Mouse (Mus musculus) stomach, embryonic 14.5 days (tissue): ENCODE results near the gene Adora1. TPM values are rescaled to one million over a fixed set of nuclear protein-coding genes. Genes with fewer than 3 reads are reported as not detected.

Source experiments
- ATAC-seq: fragments of 200-750 bp; cut with Nextera tagmentation; 2 replicates; pipeline ENCODE4 v1.8.0; 2017; ENCODE audit warnings: low read depth, moderate TSS enrichment; ENCODE audit not compliant: insufficient number of reproducible peaks, insufficient read depth, low FRiP score
- H3K27ac ChIP-seq: fragments of 300-500 bp; sonication (generic); 2 replicates; pipeline ENCODE4 v1.5.1; 2014; ENCODE audit warnings: mild to moderate bottlenecking, low read length, moderate library complexity, mixed read lengths
- H3K27me3 ChIP-seq: fragments of 300-500 bp; sonication (generic); 2 replicates; pipeline ENCODE4 v1.6.1; 2014; ENCODE audit warnings: low read length, control low read depth, mixed read lengths; ENCODE audit not compliant: control insufficient read depth, insufficient read depth
- H3K36me3 ChIP-seq: fragments of 300-500 bp; sonication (generic); 2 replicates; pipeline ENCODE4 v1.6.1; 2014; ENCODE audit warnings: mild to moderate bottlenecking, control low read depth, low read length, moderate library complexity, mixed read lengths; ENCODE audit not compliant: control insufficient read depth, insufficient read depth
- H3K4me1 ChIP-seq: fragments of 300-500 bp; sonication (generic); 2 replicates; pipeline ENCODE4 v1.6.1; 2014; ENCODE audit warnings: low read length, control low read depth, mixed read lengths; ENCODE audit not compliant: control insufficient read depth, insufficient read depth
- H3K4me2 ChIP-seq: fragments of 300-500 bp; sonication (generic); replicated peaks from 2 replicates; pipeline ENCODE4 v1.6.1; 2014; ENCODE audit warnings: low read depth, low read length, control low read depth
- H3K4me3 ChIP-seq: fragments of 300-500 bp; sonication (generic); 2 replicates; pipeline ENCODE4 v1.5.1; 2014; ENCODE audit warnings: low read depth, low read length, control low read depth
- H3K9ac ChIP-seq: fragments of 300-500 bp; sonication (generic); replicated peaks from 2 replicates; pipeline ENCODE4 v1.6.1; 2014; ENCODE audit warnings: low read depth, mild to moderate bottlenecking, control low read depth, low read length, moderate library complexity, mixed read lengths
- H3K9me3 ChIP-seq: fragments of 300-500 bp; sonication (generic); 2 replicates; pipeline ENCODE4 v1.6.1; 2016; ENCODE audit warnings: low read depth, low read length, control low read depth; ENCODE audit not compliant: control insufficient read depth
- WGBS: fragments of 180-500 bp; shearing (Covaris S2); extraction: QIAGEN DNeasy Blood & Tissue Kit; methylation state at CpG from one replicate; pipeline ENCODE4 v1.1.7; 2014; 5-methylcytosine and 5-hydroxymethylcytosine counted together
- polyA plus RNA-seq: library from polyadenylated mRNA; unstranded; fragments of >200 nt; fragmentation: Nextera tagmentation; extraction: Ambion mirVana; gene quantifications from 2 replicates; pipeline ENCODE4 v1.2.1, GENCODE M21; 2014

The Adora1 gene
- polyA plus RNA-seq, 1 experiment from 2014 or later: 0.68 TPM

DNA sequence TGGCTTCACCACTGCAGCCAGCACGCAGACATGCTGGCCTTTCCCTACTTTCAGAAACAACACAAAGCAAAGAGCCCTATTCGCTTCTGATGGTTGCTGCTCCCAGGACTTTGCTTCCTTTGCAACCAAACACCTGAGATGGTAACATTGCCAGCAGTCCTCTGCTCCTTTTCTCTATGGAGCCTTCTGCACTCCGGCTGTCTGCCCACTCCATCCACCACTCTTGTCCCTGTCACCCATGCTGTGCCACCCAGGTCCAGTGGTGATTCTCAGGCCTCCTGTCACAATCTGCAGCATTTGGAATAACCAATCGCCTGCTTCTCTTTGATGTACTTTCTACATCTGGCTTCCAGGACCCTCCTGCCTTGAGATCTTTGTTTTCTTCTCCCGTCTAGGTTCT lies 9.9 kb downstream of the Adora1 start:
- Histone ChIP-seq H3K9ac (no peak overlapping the region), H3K4me1 (no peaks in the 10 kb centered on the region), H3K36me3 (no peaks in the 10 kb centered on the region), H3K9me3 (no peaks in the 10 kb centered on the region), H3K4me2 (no peak overlapping the region), H3K4me3 (no peak overlapping the region), H3K27me3 (no peaks in the 10 kb centered on the region), H3K27ac (no peak overlapping the region)
- 83% methylated on average over 5 of the region's 5 CpGs for WGBS
- no peak for ATAC-seq

DNA sequence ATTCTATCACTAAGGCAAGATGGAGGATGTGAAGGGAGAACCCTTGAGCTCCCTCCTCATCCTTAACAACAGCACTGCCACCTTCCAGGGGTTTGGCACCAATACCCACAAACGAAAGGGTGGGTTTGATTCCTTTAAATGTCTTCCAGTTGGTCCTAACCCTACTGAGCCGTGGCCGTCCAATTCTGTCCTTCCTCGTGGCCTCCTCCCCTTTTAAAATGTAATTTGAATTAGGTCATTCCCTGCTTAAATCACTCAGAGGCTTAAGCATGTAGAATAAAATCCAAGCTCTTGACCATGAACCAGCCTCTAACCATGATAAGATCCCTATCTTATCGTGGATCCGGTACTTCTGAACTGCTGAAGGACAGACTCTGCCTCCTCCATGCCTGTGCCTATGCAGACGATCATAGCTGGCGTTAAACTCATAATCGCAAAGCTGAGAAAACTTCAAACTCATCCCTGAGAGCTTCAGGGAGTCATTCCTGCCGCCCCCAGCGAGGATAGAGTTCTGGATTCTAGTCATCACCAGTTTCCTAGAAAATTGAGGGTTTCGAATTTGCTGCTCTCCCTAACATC lies 10.5 kb downstream of the Adora1 start:
- Histone ChIP-seq H3K27ac (no peak overlapping the region), H3K36me3 (no peaks in the 10 kb centered on the region), H3K4me1 (no peaks in the 10 kb centered on the region), H3K4me3 (no peak overlapping the region), H3K4me2 (no peak overlapping the region), H3K27me3 (no peaks in the 10 kb centered on the region), H3K9ac (no peak overlapping the region), H3K9me3 (no peaks in the 10 kb centered on the region)
- no peak for ATAC-seq
- WGBS: 88% methylated on average over 12 of the region's 12 CpGs

DNA sequence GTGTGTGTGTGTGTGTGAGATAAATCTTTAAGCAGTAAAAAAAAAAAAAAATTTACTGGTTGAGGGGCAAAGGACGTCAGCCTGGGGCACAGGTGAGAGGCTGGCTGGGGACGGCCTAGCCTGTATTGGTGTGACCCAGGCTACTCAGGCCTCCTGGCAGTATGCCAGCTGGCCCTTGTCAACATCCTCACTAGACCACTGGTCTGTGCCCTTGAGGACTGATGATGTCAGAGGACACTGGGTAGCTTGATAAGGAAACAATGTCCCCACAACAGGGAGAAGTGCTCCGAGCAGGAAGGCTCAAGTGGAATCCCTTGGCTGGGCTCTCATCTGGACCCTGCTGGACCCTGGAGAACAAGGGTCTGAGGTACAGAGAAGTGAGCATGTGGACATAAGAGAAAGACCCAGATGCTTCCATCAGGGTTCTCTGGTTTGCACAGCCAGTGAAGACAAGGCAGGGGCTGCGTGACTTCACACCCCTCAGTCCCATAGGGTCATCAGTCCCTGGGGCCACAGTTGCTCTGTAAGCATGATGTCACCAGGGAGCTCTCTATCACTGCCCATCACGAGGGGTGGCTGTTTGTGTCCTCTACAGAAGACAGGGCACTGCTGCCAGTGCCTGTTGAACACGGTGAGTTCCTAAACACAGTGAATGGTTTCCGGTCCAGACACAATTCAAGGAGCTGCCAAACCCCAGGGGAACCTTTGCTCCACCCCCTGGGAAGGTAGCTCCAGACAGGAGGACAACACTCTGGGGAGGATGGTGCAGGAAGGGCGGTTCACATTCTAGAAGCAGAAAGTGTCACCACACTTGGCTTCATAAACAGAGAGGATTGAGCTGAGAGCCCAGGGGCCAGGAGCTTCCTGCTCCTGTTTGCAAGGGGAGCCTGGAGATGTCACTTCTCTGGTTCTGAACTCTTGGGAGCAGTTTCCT lies 12.8 kb downstream of the Adora1 start:
- no peaks in the 10 kb centered on the region for H3K4me1 ChIP-seq
- H3K9ac ChIP-seq: no peak overlapping the region
- H3K9me3 ChIP-seq: no peaks in the 10 kb centered on the region
- no peak overlapping the region for H3K4me3 ChIP-seq
- no peaks in the 10 kb centered on the region for H3K36me3 ChIP-seq
- H3K4me2 ChIP-seq: no peak overlapping the region
- H3K27ac ChIP-seq: no peak overlapping the region
- 51% methylated on average over 8 of the region's 8 CpGs for WGBS
- no peaks in the 10 kb centered on the region for H3K27me3 ChIP-seq
- ATAC-seq: no peak

DNA sequence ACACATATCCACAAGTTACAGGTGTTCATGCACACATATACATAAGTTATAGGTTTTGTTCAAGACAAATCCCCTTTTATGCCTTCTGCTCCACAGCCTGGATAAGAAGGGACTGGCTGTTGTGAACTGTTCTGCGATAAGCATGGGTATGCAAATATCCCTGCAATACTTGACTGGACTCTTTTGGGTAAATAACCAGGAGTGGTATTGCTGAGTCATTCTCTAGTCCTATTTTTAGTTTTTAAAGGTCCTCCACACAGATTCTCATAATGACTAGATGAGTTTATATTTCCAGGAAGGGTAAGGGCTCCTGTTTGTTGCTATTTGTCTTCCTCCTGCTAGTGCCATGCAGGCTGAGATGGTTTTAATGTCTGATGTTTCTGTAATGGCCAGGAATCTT lies 14.1 kb downstream of the Adora1 start:
- Histone ChIP-seq H3K9me3 (no peaks in the 10 kb centered on the region), H3K36me3 (no peaks in the 10 kb centered on the region), H3K4me1 (peaks cover 4% of the 10 kb centered on the region; the same call in 1 of the 2 replicates), H3K27me3 (no peaks in the 10 kb centered on the region), H3K4me3 (no peak overlapping the region), H3K27ac (no peak overlapping the region), H3K4me2 (no peak overlapping the region), H3K9ac (no peak overlapping the region)
- ATAC-seq: no peak
- 67% methylated on average over 1 of the region's 1 CpGs for WGBS

DNA sequence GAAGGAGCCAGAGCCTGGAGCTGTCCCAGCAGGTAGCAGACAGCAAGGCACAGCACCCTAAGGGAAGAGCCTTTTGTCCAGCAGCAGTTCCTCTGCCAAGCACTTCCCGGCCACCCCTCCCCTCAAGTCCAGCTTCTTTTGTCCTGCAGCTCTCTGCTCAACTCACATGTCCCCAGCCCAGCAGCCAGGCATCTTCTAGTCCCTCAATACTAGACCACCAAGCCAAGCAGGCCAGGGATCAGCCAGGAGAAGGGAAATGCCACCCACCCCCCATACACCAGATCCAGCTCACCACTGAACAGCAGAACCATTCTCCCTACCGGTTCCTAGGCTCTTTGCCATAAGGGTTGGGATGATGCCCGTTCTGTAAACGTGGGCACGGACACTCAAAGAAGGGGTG lies 15.6 kb downstream of the Adora1 start:
- Histone ChIP-seq H3K36me3 (no peaks in the 10 kb centered on the region), H3K9ac (no peak overlapping the region), H3K4me1 (peaks cover 4% of the 10 kb centered on the region; the same call in 1 of the 2 replicates), H3K4me2 (no peak overlapping the region), H3K27me3 (no peaks in the 10 kb centered on the region), H3K9me3 (no peaks in the 10 kb centered on the region), H3K4me3 (no peak overlapping the region), H3K27ac (no peak overlapping the region)
- 85% methylated on average over 5 of the region's 5 CpGs for WGBS
- ATAC-seq: no peak

DNA sequence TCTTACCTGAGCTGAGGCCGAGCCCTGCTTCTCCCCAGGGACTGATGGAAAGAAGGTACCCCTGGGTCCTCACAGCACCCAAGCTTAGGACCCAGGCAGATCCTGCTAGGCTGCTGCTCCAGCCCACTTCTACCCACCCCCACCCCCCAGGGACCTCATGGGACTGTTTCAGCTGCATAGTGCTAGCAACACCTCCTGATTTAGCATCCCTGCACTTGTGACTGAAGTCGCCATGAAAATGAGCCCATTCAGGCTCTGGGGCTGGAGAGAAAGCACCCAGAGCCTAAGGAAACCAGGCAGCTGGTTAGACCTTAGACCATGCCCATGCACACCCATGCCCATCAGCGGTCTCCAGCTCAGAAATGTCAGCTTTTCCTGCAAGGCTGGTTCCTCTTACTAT lies 17.3 kb downstream of the Adora1 start:
- H3K36me3 ChIP-seq: no peaks in the 10 kb centered on the region
- H3K4me1 ChIP-seq: peaks cover 4% of the 10 kb centered on the region; the same call in 1 of the 2 replicates
- H3K9me3 ChIP-seq: no peaks in the 10 kb centered on the region
- H3K27ac ChIP-seq: no peak overlapping the region
- H3K4me3 ChIP-seq: no peak overlapping the region
- no peaks in the 10 kb centered on the region for H3K27me3 ChIP-seq
- 73% methylated on average over 3 of the region's 3 CpGs for WGBS
- ATAC-seq: no peak
- H3K9ac ChIP-seq: no peak overlapping the region
- H3K4me2 ChIP-seq: no peak overlapping the region

DNA sequence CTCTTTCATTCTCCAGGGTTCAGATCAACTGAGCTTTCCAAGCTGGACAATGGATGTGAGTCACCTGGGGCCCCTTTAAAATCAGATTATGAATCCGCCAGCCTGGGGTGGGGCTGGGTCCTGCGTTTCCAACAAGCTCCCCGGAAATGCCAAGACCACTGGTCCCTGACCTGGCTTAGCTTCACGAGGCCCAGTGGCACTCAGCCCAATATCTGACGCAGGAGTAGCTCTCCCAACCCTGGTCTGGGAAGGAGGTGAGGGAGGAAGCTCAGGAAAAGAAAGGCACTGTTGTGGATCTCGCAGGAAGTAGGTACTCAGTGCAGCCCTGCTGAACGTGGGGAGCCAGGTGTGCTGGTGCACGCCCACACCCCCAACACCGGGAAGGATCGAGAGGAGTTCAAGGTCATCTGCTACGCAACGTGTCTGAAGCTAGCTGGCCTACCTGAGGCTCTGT lies 18.2 kb downstream of the Adora1 start:
- H3K36me3 ChIP-seq: no peaks in the 10 kb centered on the region
- no peak overlapping the region for H3K4me3 ChIP-seq
- no peak overlapping the region for H3K9ac ChIP-seq
- no peak overlapping the region for H3K4me2 ChIP-seq
- H3K9me3 ChIP-seq: no peaks in the 10 kb centered on the region
- no peaks in the 10 kb centered on the region for H3K27me3 ChIP-seq
- peak; percentile 73 for ATAC-seq
- H3K27ac ChIP-seq: no peak overlapping the region
- H3K4me1 ChIP-seq: peaks cover 4% of the 10 kb centered on the region; the same call in 1 of the 2 replicates
- 44% methylated on average over 12 of the region's 12 CpGs for WGBS

DNA sequence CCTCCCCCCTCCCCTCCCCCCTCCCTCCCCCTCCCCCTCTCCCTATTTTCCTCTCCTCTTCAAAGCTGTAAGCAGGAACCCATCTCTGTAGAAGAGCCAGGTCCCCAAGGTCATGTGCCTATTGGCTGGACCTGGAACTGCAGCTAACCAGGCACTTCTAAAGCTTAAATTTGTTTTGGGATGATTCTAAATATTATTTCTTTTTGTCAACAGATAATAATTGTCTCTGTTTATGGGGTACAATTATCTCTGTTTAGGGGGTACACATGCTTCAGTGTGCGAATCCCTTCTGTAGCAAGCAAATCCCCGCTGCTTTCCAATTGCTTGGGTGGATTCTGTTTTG lies 18.6 kb downstream of the Adora1 start:
- ATAC-seq: no peak
- 86% methylated on average over 2 of the region's 2 CpGs for WGBS
- Histone ChIP-seq H3K4me2 (no peak overlapping the region), H3K4me1 (peaks cover 6% of the 10 kb centered on the region; the same call in 1 of the 2 replicates), H3K36me3 (no peaks in the 10 kb centered on the region), H3K9me3 (no peaks in the 10 kb centered on the region), H3K27me3 (no peaks in the 10 kb centered on the region), H3K4me3 (no peak overlapping the region), H3K27ac (no peak overlapping the region), H3K9ac (no peak overlapping the region)
